Mouse (Mus musculus): ENCODE data around the gene Prickle2.

The Prickle2 gene

DNA sequence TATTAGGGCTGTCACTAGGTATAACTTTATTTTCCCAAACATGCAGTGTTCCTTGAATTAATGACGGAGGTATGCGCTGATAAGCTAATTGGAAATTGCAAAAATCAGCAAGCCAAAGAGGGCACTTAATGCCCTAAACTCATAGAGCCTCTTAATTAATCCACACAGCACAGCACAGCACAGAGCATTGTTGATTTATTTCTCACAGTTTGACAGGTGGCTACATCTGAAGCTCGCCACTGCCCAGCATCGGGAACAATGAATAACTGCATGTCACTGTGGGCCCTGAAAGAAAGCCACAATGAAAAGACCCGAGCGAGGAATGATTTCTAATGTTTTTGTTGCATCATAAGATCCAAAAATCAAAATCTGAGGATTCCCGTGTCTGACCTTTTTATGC lies 359.2 kb downstream of the Prickle2 start:
- DNase-seq, result peak; percentile 18

DNA sequence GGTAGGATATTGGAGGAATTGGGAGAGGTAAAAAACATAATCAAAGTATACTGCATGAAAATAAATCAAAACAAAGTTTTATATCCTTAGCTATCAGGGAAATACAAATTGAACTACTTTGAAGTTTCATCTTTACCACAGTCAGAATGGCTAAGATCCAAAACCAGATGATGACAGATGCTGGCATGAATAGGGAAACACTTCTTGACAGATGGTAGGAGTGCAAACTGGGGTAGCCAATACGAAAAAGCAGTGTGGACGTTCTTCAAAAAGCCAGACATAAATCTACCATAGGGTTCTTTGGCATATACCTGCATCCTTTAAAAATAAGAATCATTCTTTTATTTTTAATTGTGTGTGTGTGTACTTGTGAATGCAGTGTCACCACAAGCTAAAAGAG lies 360.8 kb downstream of the Prickle2 start:
- DNase-seq, result no peak

GRCm38 (mm10) chr6:92344588-92344987 lies 361.4 kb downstream of the Prickle2 start:
- DNase-seq, result no peak

Data from retina, postnatal 1 day (tissue).